Mouse (Mus musculus): Measurements from ENCODE around the gene Atg101. TPM values are rescaled to one million over a fixed set of nuclear protein-coding genes. Genes with fewer than 3 reads are reported as not detected.

Atg101 gene
- polyA plus RNA-seq, 1 experiment from 2014 or later: 82.8 TPM

GRCm38 (mm10) chr15:101271513-101271912 is 12.6 kb upstream of the Atg101 start:
- WGBS: 84% methylated on average over 15 of the region's 15 CpGs
- H3K9me3 ChIP-seq: no peaks in the 10 kb centered on the region
- H3K27ac ChIP-seq: no peak overlapping the region
- peaks cover 11% of the 10 kb centered on the region for H3K4me1 ChIP-seq (replicated peaks)
- H3K4me3 ChIP-seq (replicated peaks): no peak overlapping the region
- peaks cover 31% of the 10 kb centered on the region for H3K36me3 ChIP-seq
- no peak overlapping the region for H3K4me2 ChIP-seq (replicated peaks)
- no peak for ATAC-seq
- H3K27me3 ChIP-seq: peaks cover 23% of the 10 kb centered on the region
- H3K9ac ChIP-seq (replicated peaks): no peak overlapping the region

DNA sequence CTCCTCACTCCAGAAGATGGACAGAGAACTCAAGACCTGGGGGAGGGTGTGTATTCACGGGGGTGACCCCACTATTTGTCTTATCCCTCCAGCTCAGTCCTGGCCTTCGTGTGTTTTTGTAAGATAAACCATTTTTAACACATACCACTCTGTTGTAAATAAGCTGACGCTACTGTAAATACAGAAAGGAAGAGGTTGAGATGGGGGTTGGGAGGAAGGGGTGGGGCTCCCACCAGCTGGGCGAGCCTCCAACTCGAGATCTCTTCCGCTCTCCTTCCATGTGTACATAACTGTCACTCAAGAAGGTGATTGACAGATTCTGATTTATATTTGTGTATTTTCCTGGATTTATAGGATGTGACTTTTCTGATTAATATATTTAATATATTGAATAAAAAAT is 9.7 kb upstream of the Atg101 start:
- Histone ChIP-seq H3K36me3 (peaks cover 31% of the 10 kb centered on the region), H3K9me3 (no peaks in the 10 kb centered on the region), H3K4me2 (replicated peaks) (no peak overlapping the region), H3K9ac (replicated peaks) (no peak overlapping the region), H3K4me1 (replicated peaks) (peaks cover 8% of the 10 kb centered on the region), H3K27ac (no peak overlapping the region), H3K4me3 (replicated peaks) (no peak overlapping the region), H3K27me3 (no peaks in the 10 kb centered on the region)
- 86% methylated on average over 6 of the region's 6 CpGs for WGBS
- no peak for ATAC-seq

GRCm38 (mm10) chr15:101277351-101277899 is 6.6 kb upstream of the Atg101 start:
- Histone ChIP-seq H3K36me3 (peaks cover 20% of the 10 kb centered on the region), H3K27me3 (no peaks in the 10 kb centered on the region), H3K4me2 (replicated peaks) (no peak overlapping the region), H3K4me1 (replicated peaks) (peaks cover 8% of the 10 kb centered on the region), H3K9me3 (no peaks in the 10 kb centered on the region), H3K9ac (replicated peaks) (no peak overlapping the region; the same call in 1 of the 2 replicates), H3K4me3 (replicated peaks) (no peak overlapping the region), H3K27ac (0 out of 2 replicates have a peak overlapping the region, but pooled peaks have one; percentile 9)
- 16% methylated on average over 11 of the region's 11 CpGs for WGBS
- peak; percentile 64 for ATAC-seq

DNA sequence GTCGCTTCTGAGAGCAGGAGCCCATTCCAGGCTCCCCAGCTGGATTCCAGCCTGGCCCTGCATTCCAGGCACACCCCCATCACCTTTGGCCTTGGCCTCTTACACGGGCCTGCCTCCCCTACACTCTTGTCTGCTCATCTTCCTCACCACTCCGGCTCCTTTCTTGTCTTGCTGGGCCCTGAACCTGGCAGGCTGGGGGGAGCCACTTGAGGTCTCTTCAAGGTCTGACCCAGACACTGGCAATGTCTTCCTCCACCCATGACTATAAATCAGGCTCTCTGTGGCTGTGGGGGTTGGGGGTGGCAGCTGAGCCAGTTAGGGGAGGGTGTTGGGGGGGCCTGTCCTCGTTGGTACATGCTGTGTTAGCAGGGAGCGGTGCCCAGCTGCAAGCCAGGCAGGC is 5.5 kb upstream of the Atg101 start:
- H3K27ac ChIP-seq: no peak overlapping the region
- ATAC-seq: no peak

DNA sequence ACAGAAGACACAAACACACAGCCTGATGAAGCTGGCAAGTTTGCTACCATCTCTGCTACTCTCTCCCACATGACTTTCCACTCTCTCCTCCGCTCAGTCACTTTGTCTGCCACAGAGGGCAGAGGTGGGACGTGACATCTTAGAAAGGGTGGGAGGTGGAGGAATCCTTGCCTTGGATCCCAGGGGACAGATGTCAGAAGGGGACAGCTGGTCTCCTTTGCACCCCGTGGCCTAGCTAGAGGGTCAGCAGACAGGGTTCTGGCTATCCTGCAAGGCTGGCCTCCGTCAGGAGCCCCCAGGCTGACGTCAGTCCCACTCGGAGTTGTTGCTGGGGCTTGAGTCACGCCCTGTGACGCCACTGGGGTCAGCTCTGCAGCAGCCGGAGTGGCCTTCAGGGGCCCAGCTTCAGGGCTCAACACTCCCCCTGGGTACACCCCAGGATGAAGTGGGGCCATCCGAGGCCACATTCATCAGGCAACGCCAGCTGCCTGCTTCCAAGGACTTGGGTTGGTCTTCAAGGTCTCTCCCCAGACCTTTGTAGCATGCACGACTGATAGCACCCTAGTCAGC is 4.6 kb upstream of the Atg101 start:
- WGBS: 68% methylated on average over 12 of the region's 12 CpGs
- Histone ChIP-seq H3K27ac (no peak overlapping the region), H3K9ac (replicated peaks) (no peak overlapping the region), H3K27me3 (no peaks in the 10 kb centered on the region), H3K4me2 (replicated peaks) (no peak overlapping the region), H3K9me3 (no peaks in the 10 kb centered on the region), H3K36me3 (no peaks in the 10 kb centered on the region), H3K4me3 (replicated peaks) (no peak overlapping the region), H3K4me1 (replicated peaks) (peaks cover 9% of the 10 kb centered on the region)
- no peak for ATAC-seq

More for the DNA sequence above, 5.5 kb upstream of the Atg101 start:
- H3K9ac ChIP-seq (replicated peaks): no peak overlapping the region
- 68% methylated on average over 5 of the region's 5 CpGs for WGBS
- peaks cover 8% of the 10 kb centered on the region for H3K36me3 ChIP-seq
- no peak overlapping the region for H3K4me2 ChIP-seq (replicated peaks)
- H3K9me3 ChIP-seq: no peaks in the 10 kb centered on the region
- no peaks in the 10 kb centered on the region for H3K27me3 ChIP-seq
- H3K4me3 ChIP-seq (replicated peaks): no peak overlapping the region
- H3K4me1 ChIP-seq (replicated peaks): peaks cover 8% of the 10 kb centered on the region

GRCm38 (mm10) chr15:101282471-101282870 is 1.6 kb upstream of the Atg101 start:
- peaks cover 21% of the 10 kb centered on the region for H3K4me1 ChIP-seq (replicated peaks)
- H3K36me3 ChIP-seq: peaks cover 14% of the 10 kb centered on the region
- no peak overlapping the region for H3K4me2 ChIP-seq (replicated peaks)
- H3K9me3 ChIP-seq: no peaks in the 10 kb centered on the region
- no peak overlapping the region for H3K9ac ChIP-seq (replicated peaks)
- WGBS: 80% methylated on average over 5 of the region's 5 CpGs
- H3K27me3 ChIP-seq: no peaks in the 10 kb centered on the region
- no peak for ATAC-seq
- no peak overlapping the region for H3K27ac ChIP-seq
- H3K4me3 ChIP-seq (replicated peaks): no peak overlapping the region

GRCm38 (mm10) chr15:101283183-101283910 is 725 bp upstream of the Atg101 start:
- peak overlapping the region; percentile 93 for H3K4me3 ChIP-seq (replicated peaks)
- H3K27ac ChIP-seq: peak overlapping the region; percentile 74

GRCm38 (mm10) chr15:101286129-101286770 is 2.2 kb downstream of the Atg101 start:
- peaks cover 51% of the 10 kb centered on the region for H3K36me3 ChIP-seq
- H3K4me3 ChIP-seq (replicated peaks): no peak overlapping the region
- H3K9me3 ChIP-seq: no peaks in the 10 kb centered on the region
- H3K4me1 ChIP-seq (replicated peaks): peaks cover 18% of the 10 kb centered on the region
- no peak for ATAC-seq
- H3K27me3 ChIP-seq: no peaks in the 10 kb centered on the region
- H3K9ac ChIP-seq (replicated peaks): no peak overlapping the region
- no peak overlapping the region for H3K27ac ChIP-seq
- WGBS: 66% methylated on average over 9 of the region's 9 CpGs
- H3K4me2 ChIP-seq (replicated peaks): no peak overlapping the region

More at GRCm38 (mm10) chr15:101283183-101283910, 725 bp upstream of the Atg101 start:
- H3K4me1 ChIP-seq (replicated peaks): peaks cover 18% of the 10 kb centered on the region
- peak overlapping the region; percentile 90 for H3K9ac ChIP-seq (replicated peaks)
- peak; percentile 44 for ATAC-seq
- H3K4me2 ChIP-seq (replicated peaks): peak overlapping the region; percentile 97
- peaks cover 22% of the 10 kb centered on the region for H3K36me3 ChIP-seq
- WGBS: 2% methylated on average over 26 of the region's 26 CpGs
- no peaks in the 10 kb centered on the region for H3K9me3 ChIP-seq
- H3K27me3 ChIP-seq: no peaks in the 10 kb centered on the region

GRCm38 (mm10) chr15:101287361-101287760 is 3.3 kb downstream of the Atg101 start:
- Histone ChIP-seq H3K27ac (no peak overlapping the region), H3K9me3 (no peaks in the 10 kb centered on the region), H3K27me3 (no peaks in the 10 kb centered on the region), H3K4me2 (replicated peaks) (no peak overlapping the region), H3K4me1 (replicated peaks) (peaks cover 18% of the 10 kb centered on the region), H3K36me3 (peaks cover 62% of the 10 kb centered on the region), H3K4me3 (replicated peaks) (no peak overlapping the region), H3K9ac (replicated peaks) (no peak overlapping the region)
- WGBS: 95% methylated on average over 6 of the region's 6 CpGs
- no peak for ATAC-seq

DNA sequence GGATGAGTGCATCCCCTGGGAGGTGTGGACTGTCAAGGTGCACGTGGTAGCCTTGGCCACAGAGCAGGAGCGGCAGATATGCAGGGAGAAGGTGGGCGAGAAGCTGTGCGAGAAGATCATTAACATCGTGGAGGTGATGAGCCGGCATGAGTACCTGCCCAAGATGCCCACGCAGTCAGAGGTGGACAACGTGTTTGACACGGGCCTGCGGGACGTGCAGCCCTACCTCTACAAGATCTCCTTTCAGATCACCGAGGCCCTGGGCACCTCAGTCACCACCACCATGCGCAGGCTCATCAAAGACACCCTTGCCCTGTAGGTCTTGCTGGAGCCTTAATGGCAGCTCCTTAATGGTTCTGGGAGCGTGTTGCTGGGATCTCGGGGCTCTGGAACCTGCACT is 6.3 kb downstream of the Atg101 start:
- Histone ChIP-seq H3K4me3 (replicated peaks) (no peak overlapping the region), H3K4me2 (replicated peaks) (no peak overlapping the region), H3K4me1 (replicated peaks) (peaks cover 9% of the 10 kb centered on the region), H3K36me3 (peaks cover 69% of the 10 kb centered on the region), H3K9ac (replicated peaks) (no peak overlapping the region), H3K9me3 (no peaks in the 10 kb centered on the region), H3K27me3 (no peaks in the 10 kb centered on the region), H3K27ac (no peak overlapping the region)
- WGBS: 96% methylated on average over 15 of the region's 15 CpGs
- ATAC-seq: no peak

GRCm38 (mm10) chr15:101292012-101292411 is 7.9 kb downstream of the Atg101 start:
- Histone ChIP-seq H3K4me3 (replicated peaks) (no peak overlapping the region), H3K27me3 (no peaks in the 10 kb centered on the region), H3K36me3 (peaks cover 59% of the 10 kb centered on the region), H3K9me3 (no peaks in the 10 kb centered on the region), H3K4me1 (replicated peaks) (no peaks in the 10 kb centered on the region), H3K4me2 (replicated peaks) (no peak overlapping the region), H3K27ac (no peak overlapping the region), H3K9ac (replicated peaks) (no peak overlapping the region)
- 95% methylated on average over 3 of the region's 3 CpGs for WGBS
- no peak for ATAC-seq

DNA sequence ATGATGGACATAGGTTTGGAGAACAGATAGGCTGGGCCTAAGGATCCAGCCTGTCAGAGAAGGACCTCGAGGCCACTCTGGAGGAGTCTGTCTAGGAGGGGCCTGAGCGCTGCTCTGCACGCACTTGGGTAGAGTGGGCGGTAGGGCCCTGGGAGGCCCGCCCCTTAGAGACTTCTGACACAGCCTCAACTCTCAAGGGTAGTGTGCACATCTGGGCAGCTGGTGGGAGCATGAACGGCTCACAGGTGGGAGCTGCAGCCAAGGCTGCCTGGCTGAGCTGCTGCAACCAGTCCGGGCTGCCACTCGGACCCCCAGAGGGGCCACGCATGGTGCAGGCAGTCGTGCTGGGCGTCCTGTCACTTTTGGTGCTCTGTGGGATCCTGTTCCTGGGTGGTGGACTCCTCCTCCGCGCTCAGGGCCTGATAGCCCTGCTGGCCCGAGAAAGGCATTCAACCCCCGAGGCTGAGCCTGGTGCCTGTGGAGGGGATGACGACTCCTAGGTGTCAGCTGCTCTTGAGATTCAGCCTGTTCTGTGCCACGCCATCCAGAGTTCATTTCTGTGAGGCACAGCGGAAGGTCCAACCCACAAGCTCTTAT is 9.1 kb downstream of the Atg101 start, which contains the start of gene 6030408B16Rik:
6030408B16Rik (plus strand) TSS at position 188 of the 597 bp plus-strand sequence.
- Histone ChIP-seq H3K27me3 (no peaks in the 10 kb centered on the region), H3K36me3 (peaks cover 49% of the 10 kb centered on the region), H3K4me1 (replicated peaks) (peaks cover under 1% of the 10 kb centered on the region; the same call in 1 of the 2 replicates), H3K4me2 (replicated peaks) (no peak within 1 kb of the TSS), H3K4me3 (replicated peaks) (no peak within 1 kb of the TSS), H3K27ac (no peak within 1 kb of the TSS), H3K9me3 (no peaks in the 10 kb centered on the region), H3K9ac (replicated peaks) (0 out of 2 replicates have a peak within 1 kb of the TSS, but pooled peaks have one; percentile 1)
- ATAC-seq: no peak
- WGBS: 72% methylated on average over 18 of the region's 18 CpGs
